Mouse (Mus musculus): ENCODE data around the gene Gm4981.
"Not testable (repeated sequence)": the region's sequence is repeated elsewhere in the genome, so short reads cannot be mapped to it uniquely, and the experiment has no call there.

DNA sequence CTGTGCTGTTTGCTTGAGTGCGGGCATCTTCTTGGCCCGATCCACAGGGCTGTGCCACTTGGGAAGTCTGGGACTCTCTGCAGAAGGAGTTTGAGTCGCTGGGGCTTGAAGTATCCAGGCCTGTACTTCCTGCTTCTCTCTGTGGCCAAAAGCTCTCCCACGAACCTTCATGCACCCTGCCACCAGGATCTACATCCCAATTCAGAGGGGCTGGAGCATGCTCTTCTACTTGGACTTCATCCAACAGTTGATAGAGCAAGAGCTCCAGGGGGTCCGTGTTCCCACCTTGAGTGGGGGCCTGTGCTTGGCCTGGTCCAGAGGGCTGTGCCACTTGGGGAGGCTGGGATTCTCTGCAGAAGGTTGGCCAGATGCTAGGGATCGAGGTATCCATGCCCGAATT is 5.4 kb downstream of the Gm4981 start:
- TF ChIP-seq CTCF (IDR thresholded peaks at IDR 0.05; ENCODE audit: control insufficient read depth, insufficient read depth, insufficient read length); MYOG (IDR thresholded peaks at IDR 0.05; ENCODE audit: control insufficient read depth, extremely low read depth, insufficient read length); MYOD1 (IDR thresholded peaks at IDR 0.05; ENCODE audit: control insufficient read depth, insufficient read length, low read depth): not testable (repeated sequence)

Data from C2C12 (cell line).